Mouse (Mus musculus) hindbrain, embryonic 14.5 days (tissue): ENCODE measurements at regions not wholly inside any gene's neighbourhood (a gene's known extent, or its start where the extent isn't known, plus 50 kb on each side); places are given as distances from the start of the nearest gene placed in this dataset.
A peak's percentile ranks its signal among the peaks of the same experiment; 100 is the strongest.
"Not testable (repeated sequence)": the region's sequence is repeated elsewhere in the genome, so short reads cannot be mapped to it uniquely, and the experiment has no call there.

Experiments
- ATAC-seq: fragments of 200-750 bp; cut with Nextera tagmentation; 2 replicates; pipeline ENCODE4 v1.8.0; 2017; ENCODE audit warnings: moderate number of reproducible peaks, mild to moderate bottlenecking, moderate TSS enrichment, moderate library complexity; ENCODE audit not compliant: low FRiP score
- DNase-seq: peaks from one replicate; pipeline ENCODE4 v3.0.0-alpha.2; 2015; ENCODE audit warnings: low spot score
- H3K27ac ChIP-seq: fragments of 300-500 bp; sonication (generic); 2 replicates; pipeline ENCODE4 v1.5.1; 2014; ENCODE audit warnings: mild to moderate bottlenecking, moderate library complexity
- H3K27me3 ChIP-seq: fragments of 300-500 bp; sonication (generic); 2 replicates; pipeline ENCODE4 v1.6.1; 2014; ENCODE audit warnings: mild to moderate bottlenecking, low read length, mixed read lengths; ENCODE audit not compliant: control insufficient read depth, insufficient read depth
- H3K36me3 ChIP-seq: fragments of 300-500 bp; sonication (generic); replicated peaks from 2 replicates; pipeline ENCODE4 v1.6.1; 2014; ENCODE audit not compliant: control insufficient read depth, insufficient read depth
- H3K4me1 ChIP-seq: fragments of 300-500 bp; sonication (generic); replicated peaks from 2 replicates; pipeline ENCODE4 v1.6.1; 2014; ENCODE audit warnings: antibody characterized with exemption, low read length, mixed read lengths; ENCODE audit not compliant: control insufficient read depth, insufficient read depth
- H3K4me2 ChIP-seq: fragments of 300-500 bp; sonication (generic); replicated peaks from 2 replicates; pipeline ENCODE4 v1.6.1; 2014; ENCODE audit warnings: mild to moderate bottlenecking, moderate library complexity
- H3K4me3 ChIP-seq: fragments of 300-500 bp; sonication (generic); replicated peaks from 2 replicates; pipeline ENCODE4 v1.5.1; 2014; ENCODE audit warnings: mild to moderate bottlenecking, low read length
- H3K9ac ChIP-seq: fragments of 300-500 bp; sonication (generic); 2 replicates; pipeline ENCODE4 v1.6.1; 2014
- H3K9me3 ChIP-seq: fragments of 300-500 bp; sonication (generic); 2 replicates; pipeline ENCODE4 v1.6.1; 2016; ENCODE audit warnings: low read length; ENCODE audit not compliant: control insufficient read depth
- WGBS: fragments of 180-500 bp; shearing (Covaris S2); extraction: QIAGEN DNeasy Blood & Tissue Kit; methylation state at CpG from one replicate; pipeline ENCODE4 v1.1.7; 2014; 5-methylcytosine and 5-hydroxymethylcytosine counted together

DNA sequence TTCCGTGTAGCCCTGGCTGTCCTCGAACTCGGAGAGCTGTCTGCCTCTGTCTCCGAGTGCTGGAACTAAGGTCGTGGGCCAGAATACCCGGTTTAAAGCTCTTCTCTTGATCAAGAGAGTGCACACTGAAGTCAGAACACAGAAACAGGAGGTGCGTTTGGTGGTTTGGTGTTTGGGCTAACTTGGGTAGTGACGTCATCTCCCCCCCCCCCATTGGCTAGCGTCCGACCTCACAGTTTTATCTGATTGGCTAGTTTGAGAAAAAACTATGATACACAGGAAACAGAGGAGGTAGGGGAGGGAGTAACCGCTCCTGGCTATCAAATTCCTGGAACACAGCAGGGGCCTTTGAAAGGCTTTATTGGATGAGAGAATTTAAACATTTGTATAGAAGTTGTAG, 60.2 kb upstream of the Pim1 start:
- Histone ChIP-seq H3K4me1 (no peaks in the 10 kb centered on the region), H3K4me2 (no peak overlapping the region), H3K9ac (no peak overlapping the region), H3K9me3 (no peaks in the 10 kb centered on the region), H3K27me3 (no peaks in the 10 kb centered on the region), H3K36me3 (no peaks in the 10 kb centered on the region), H3K27ac (no peak overlapping the region), H3K4me3 (no peak overlapping the region)
- no peak for DNase-seq
- 85% methylated on average over 11 of the region's 11 CpGs for WGBS
- no peak for ATAC-seq

DNA sequence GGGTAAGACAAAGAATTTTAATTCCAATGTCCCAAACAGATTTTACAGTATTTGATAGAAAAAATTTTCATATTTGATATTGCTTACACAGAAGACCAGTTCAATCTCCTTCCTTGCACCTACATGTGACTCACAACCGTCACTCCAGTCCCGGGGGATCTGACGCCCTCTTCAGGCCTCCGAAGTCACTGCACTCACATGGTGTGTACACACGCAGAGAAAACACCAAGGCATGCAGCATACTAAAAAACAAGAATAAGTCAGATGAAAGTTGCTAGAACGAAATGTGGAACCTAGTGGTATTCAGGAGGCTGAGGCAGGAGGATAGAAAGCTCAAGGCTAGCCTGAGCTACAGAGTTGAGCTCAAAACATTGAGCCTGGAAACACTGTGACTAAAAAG, 59.7 kb upstream of the Pim1 start:
- ATAC-seq = no peak
- 98% methylated on average over 6 of the region's 6 CpGs for WGBS
- H3K9ac ChIP-seq = no peak overlapping the region
- no peaks in the 10 kb centered on the region for H3K27me3 ChIP-seq
- H3K9me3 ChIP-seq = no peaks in the 10 kb centered on the region
- no peak overlapping the region for H3K4me2 ChIP-seq
- H3K4me1 ChIP-seq = no peaks in the 10 kb centered on the region
- DNase-seq = no peak
- H3K27ac ChIP-seq = no peak overlapping the region
- H3K36me3 ChIP-seq = no peaks in the 10 kb centered on the region
- no peak overlapping the region for H3K4me3 ChIP-seq

DNA sequence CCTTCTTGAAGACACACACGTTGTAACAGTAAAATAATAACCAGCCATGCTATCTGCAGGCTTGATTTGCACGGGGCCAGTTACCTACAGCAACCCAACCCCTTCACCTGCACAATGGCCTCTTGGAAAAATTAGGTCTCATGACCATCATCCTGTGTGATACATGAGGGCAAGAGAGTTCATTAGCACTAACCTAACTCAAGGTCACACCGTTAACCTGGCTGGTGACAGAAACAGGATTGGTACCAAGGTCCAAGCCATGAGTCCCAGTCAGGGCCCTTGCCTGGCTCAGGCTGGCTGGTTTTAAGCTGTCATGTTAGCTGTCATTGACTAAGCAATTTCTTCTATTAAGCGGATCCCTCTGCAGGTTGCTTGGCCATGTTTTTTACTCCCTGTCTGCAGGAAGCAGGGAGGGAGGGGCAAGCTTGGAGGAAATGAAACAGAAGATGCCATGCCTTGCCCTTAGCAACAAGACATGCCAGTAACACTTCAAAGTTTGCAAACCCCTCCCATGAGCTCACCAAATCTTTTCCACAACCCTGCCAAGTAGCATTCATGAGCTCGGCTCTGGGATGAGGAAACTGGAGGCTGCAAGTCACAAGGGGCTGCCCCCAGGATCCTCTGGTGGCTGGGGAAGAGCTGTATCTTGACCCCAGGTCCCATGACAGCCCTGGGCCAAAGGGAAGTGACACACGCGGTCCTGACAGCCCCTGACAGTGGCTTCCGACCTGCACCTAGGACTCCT, 58.8 kb upstream of the Pim1 start:
- H3K4me2 ChIP-seq = no peak overlapping the region
- no peaks in the 10 kb centered on the region for H3K27me3 ChIP-seq
- H3K4me1 ChIP-seq = no peaks in the 10 kb centered on the region
- DNase-seq (no peak), ATAC-seq (no peak)
- WGBS = 63% methylated on average over 8 of the region's 8 CpGs
- no peak overlapping the region for H3K9ac ChIP-seq
- H3K9me3 ChIP-seq = no peaks in the 10 kb centered on the region
- H3K4me3 ChIP-seq = no peak overlapping the region
- no peaks in the 10 kb centered on the region for H3K36me3 ChIP-seq
- H3K27ac ChIP-seq = no peak overlapping the region

DNA sequence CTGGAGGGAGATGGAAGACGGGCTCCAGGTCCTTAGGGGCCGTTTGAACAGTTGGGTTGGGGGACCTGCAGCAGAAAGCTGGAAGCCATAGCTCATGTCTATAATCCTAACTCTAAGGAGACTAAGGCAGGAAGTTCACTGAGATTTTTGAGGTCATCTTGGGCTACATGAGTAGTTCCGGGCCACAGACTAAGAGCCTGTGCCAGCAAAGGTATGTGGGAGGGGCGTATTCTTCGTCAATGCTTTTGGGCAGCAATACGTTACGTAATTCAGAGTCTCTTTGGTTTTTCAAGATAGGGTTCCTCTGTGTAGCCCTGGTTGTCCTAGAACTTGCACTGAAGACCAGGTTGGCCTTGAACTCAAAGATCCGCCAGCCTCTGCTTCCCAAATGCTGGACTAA, 57.9 kb upstream of the Pim1 start:
- Histone ChIP-seq H3K4me1 (peaks cover 7% of the 10 kb centered on the region), H3K36me3 (no peaks in the 10 kb centered on the region), H3K27me3 (no peaks in the 10 kb centered on the region), H3K9me3 (no peaks in the 10 kb centered on the region), H3K9ac (no peak overlapping the region), H3K27ac (no peak overlapping the region), H3K4me3 (no peak overlapping the region), H3K4me2 (no peak overlapping the region)
- DNase-seq (no peak), ATAC-seq (no peak)
- 94% methylated on average over 8 of the region's 8 CpGs for WGBS

DNA sequence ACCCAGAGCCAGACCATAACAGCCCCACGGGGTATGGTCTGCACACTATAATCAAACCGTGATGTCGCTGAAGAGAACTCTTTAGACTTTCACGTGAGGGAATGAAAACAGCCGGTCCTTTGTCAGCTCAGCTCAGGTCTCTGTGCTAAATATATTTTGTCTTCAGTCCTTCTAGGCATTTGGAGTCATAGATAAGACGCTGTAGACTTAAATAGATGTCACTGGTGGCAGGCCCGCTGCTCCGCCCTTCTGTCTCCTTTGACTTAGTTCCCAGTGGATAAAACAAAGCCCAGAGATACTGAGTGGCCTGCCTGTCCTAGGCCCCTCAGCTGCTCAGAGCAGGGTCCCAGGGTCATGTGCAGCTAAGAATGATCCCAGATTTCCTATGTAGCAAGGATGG, 57.2 kb upstream of the Pim1 start:
- peaks cover 11% of the 10 kb centered on the region for H3K4me1 ChIP-seq
- H3K36me3 ChIP-seq = no peaks in the 10 kb centered on the region
- no peak overlapping the region for H3K4me3 ChIP-seq
- ATAC-seq (no peak), DNase-seq (no peak)
- no peaks in the 10 kb centered on the region for H3K27me3 ChIP-seq
- H3K9me3 ChIP-seq = no peaks in the 10 kb centered on the region
- no peak overlapping the region for H3K9ac ChIP-seq
- H3K4me2 ChIP-seq = no peak overlapping the region
- no peak overlapping the region for H3K27ac ChIP-seq
- WGBS = 80% methylated on average over 8 of the region's 8 CpGs

DNA sequence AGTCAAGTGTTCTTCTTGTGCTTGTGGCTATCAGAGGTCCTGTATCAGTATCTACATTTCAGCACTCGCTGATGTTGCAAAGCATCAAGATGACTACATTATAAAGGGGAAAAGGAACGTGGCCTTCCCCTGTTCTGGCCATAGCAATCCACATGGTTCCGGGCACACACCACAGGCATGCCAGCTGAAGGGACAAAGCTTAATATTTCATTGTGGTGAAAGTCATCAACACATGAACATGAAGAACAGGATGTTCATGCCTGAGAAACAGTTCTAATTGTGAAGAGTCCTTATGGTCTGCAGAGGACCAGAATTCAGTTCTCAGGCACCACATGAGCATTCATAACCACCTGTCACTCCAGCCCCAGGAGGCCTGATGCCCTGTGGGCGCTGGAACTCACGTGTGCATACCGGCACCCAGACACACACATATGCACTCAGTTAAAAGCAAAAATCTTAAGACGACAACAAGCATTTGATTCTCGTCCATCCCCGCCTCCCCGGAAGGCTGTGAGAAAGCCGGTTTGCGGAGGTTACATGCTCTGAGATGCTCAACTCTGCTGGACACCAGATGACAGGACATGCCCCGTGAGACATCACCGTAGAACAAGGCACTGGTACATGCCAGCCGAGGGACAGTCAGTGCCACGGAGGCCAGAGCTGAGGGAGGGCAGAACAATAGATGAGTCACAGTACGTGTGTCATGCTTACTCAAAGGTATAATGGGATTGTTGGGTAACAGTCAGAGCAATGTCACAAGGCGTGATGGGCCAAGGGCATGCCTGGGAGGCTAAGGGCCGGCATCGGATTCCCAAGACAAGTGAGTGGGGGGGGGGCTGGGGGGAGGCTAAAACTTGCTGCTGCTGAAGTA, 56.2 kb upstream of the Pim1 start:
- H3K4me3 ChIP-seq = no peak overlapping the region
- no peaks in the 10 kb centered on the region for H3K9me3 ChIP-seq
- ATAC-seq = no peak
- no peaks in the 10 kb centered on the region for H3K27me3 ChIP-seq
- no peak for DNase-seq
- WGBS = 62% methylated on average over 20 of the region's 20 CpGs
- H3K4me1 ChIP-seq = peaks cover 14% of the 10 kb centered on the region
- no peak overlapping the region for H3K9ac ChIP-seq
- no peaks in the 10 kb centered on the region for H3K36me3 ChIP-seq
- no peak overlapping the region for H3K4me2 ChIP-seq
- no peak overlapping the region for H3K27ac ChIP-seq

DNA sequence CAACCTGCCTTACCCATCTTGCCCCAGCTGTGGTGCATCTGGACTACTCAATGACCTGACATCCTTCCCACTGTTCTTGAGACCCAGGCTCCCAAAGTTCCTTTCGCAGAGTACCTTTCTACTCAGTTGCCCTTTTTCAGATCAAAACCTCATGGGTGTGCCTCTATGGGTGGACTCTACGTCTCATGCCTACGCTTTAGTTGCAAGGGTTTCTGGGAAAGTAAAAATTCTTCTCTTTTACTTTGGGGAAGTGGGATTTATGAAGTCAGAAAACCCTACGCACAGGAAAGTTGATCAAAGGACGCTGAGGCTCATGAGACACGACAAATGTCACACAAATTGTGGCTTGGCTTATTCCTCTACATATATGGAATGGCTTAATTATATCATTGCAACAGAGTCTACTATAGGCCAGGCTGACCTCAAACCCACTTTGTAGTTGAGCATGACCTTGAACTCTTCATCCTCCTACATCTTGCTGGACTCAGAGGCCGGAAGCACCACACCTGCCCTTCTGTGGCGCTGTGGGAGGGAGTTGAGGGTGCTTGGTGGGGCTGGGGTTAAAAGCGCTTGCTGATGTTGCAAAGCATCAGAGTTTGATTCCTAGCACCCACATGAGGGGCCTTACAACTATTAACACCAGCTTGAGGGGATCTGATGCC, 55.1 kb upstream of the Pim1 start:
- no peak for ATAC-seq
- Histone ChIP-seq H3K27ac (no peak overlapping the region), H3K36me3 (no peaks in the 10 kb centered on the region), H3K27me3 (no peaks in the 10 kb centered on the region), H3K9ac (no peak overlapping the region), H3K4me3 (no peak overlapping the region), H3K4me2 (no peak overlapping the region), H3K4me1 (peaks cover 14% of the 10 kb centered on the region), H3K9me3 (no peaks in the 10 kb centered on the region)
- DNase-seq = no peak
- 96% methylated on average over 9 of the region's 9 CpGs for WGBS

DNA sequence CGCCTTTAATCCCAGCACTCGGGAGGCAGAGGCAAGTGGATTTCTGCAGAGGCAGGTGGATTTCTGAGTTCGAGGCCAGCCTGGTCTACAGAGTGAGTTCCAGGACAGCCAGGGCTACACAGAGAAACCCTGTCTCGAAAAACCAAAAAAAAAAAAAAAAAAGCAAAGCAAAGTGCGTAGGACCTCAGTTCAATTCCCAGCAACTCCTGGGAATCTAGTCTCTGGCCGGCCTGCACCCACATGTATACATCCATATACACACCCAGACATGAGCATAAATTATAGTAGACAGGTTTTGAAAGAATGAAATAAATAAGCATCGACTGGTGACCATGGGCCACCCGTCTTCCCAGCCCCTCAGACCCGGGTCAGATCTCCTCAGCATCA, 54.1 kb upstream of the Pim1 start:
- peak overlapping the region; percentile 57 for H3K4me2 ChIP-seq
- peak overlapping the region; percentile 77 for H3K27ac ChIP-seq
- H3K27me3 ChIP-seq, DNase-seq, ATAC-seq, H3K36me3 ChIP-seq, H3K9me3 ChIP-seq: not testable (repeated sequence)
- H3K9ac ChIP-seq = peak overlapping the region; percentile 54; the same call in 1 of the 2 replicates
- peak overlapping the region; percentile 27 for H3K4me3 ChIP-seq
- peaks cover 14% of the 10 kb centered on the region for H3K4me1 ChIP-seq
- 60% methylated on average over 9 of the region's 9 CpGs for WGBS

DNA sequence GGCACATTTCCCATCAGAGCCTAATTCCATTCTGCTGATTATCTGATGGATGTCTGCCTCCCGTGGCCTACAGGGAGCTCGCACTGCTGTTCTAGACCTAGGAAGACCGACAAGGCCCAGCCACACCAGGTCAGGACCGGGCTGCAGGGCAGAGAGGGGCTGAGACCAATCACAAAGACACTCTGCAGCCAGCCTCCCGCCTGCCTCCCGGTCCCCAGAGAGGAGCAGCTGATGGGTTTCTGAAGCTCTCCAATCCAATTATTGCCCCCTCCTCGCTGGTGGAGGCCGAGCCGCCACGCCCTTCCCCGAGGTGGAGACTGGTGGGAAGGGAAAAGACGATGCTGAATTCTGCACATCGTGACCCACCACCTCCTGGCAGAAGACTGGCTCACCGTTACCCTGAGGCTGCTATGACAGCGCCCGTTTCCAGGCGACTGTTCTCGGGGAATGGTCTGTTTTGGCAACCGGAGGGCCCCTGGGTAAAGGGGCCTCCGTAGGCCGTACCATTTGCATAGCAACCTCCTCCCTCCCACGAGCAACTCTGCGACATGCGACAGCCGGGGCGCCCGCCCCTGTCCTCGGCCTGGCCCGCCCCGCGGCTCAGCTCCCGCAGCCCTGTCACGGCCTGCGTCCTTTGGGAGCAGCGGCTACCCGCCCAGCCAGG, 53.5 kb upstream of the Pim1 start:
- Histone ChIP-seq H3K9ac (peak overlapping the region; percentile 54), H3K4me2 (peak overlapping the region; percentile 57), H3K27ac (peak overlapping the region; percentile 77), H3K4me3 (peak overlapping the region; percentile 27), H3K27me3 (no peaks in the 10 kb centered on the region), H3K4me1 (peaks cover 14% of the 10 kb centered on the region), H3K9me3 (no peaks in the 10 kb centered on the region), H3K36me3 (no peaks in the 10 kb centered on the region)
- 1% methylated on average over 36 of the region's 36 CpGs for WGBS
- DNase-seq (peak; percentile 73), ATAC-seq (peak; percentile 87)
